Mouse (Mus musculus) heart, adult 9 months (tissue): ENCODE measurements around the gene Ubac1.
A peak's percentile ranks its signal among the peaks of the same experiment; 100 is the strongest.

Experiments used
- DNase-seq, 2 experiments: peaks; one replicate each; pipeline ENCODE4 v3.0.0; 2022; ENCODE audit warnings: low spot score in 2 of 2

The Ubac1 gene

DNA sequence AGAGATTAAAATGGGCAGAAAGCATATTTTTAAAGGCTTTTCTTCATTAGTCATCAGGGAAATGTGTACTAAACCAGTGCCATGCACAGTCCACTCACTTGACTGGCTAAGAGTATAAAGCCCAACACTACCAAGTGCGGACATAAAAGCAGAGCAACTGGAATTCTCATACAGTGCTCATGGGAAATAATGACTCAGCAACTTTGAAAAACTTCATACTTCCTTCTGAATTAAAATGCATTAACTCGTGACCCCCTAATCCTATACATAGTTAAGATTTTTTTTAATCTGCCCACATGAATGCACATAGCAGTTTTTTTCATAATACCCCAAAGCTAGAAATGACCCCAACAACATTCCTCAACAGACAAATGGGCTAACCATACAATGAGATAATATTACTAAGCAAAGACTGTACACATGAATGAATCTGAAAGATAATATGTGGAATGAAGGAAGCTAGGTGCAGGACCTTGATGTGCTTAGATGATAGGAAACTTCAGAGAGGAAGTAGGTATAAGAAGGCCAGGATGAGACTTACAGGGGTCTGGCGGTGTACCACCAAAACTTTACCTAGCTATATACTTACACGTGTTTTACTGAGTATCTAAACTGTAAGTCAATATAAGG is 46.3 kb downstream of the Ubac1 start:
- no peak for DNase-seq

DNA sequence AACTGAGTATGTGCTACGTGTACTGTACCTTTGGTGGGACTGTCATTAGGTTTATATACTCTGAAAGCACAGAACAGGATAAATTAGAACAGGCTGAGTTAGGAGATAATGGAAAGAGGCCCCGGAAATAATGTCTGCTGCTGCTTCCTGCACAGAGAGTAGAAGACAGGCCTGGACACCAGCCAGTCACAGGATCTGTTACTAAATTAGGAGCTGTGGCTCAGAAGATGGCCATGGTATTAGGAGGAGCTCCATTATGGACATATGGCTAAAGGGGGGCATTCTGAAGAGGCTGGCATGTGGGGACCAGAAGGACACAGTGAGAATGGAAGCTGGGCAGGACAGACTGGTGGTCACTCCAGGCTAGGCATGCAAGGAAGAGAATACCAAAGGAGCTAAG is 51.1 kb downstream of the Ubac1 start:
- DNase-seq = peak; percentile 33 to 66

DNA sequence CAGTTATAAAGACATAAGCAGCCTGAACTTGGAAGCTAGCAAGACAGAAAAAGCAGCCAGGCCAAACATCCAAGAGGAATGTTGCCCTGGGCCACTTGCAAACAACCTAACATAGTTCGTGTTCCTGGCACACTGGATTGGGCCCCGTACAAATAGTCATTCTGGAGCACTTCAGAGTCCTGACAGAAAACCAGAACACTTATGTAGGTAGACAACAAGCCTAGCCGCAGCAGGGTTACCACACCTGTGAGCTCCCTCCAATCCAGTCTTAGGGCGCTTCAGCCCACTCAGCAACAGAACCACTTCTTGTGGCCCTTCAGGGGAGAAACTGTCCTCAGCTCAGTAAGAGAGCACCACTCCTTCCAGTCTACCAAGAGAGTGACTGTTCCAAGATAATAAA is 52.2 kb downstream of the Ubac1 start:
- DNase-seq = peak; percentile 39 to 49

DNA sequence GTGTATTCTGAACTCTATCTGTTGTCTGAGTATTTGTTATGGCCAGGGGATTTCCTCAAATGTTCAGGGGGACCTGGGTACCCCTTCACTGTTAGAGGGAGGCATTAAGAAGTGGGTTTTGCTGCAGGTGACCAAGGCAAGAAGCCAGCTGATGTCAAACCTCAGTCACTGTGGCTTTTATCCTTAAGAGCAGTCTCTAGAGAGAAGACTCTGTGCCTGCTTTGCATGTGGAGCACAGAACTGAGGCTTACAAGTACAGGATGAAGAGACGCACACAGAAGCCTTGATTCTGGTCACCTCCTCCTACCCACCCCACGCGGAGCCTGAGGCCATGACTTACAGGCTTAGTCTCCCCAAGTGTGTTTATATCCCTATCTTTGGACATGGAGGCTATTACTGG is 72.3 kb downstream of the Ubac1 start:
- DNase-seq = no peak
